Mouse (Mus musculus): Measurements from ENCODE around the gene Zbtb4.
A peak's percentile ranks its signal among the peaks of the same experiment; 100 is the strongest.

The Zbtb4 gene

DNA sequence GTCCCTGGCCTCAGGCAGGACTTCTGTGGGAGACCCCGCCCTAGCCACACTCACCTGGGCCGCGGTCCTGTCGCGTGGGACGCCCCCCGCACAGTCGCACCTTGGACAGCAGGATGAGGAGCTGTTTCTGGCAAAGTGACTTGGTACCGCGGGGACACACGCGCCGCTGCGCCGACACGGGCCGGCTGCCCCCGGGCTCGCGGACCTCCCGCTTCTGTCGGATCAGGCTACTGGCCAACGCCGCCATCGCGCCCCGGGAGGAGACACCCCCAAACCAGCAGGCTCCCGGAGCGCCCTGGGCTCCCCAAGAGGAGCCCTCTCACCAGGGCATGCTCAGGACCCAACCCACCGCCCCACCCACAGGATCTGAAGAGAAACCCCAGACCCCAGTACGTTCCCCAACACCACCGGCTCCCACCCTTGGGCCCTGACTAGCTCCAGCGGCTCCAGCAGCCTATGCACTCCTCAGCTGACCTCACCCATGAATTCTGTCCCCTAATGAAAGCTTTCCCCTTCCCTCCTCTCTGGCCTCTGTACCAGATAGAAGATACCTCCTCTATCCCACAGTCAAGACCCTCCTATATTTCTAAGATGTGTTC lies 35.8 kb downstream of the Zbtb4 start, which contains the start of gene Fgf11:
Fgf11 (minus strand) TSS at position 479 of the 599 bp plus-strand sequence.
- no peak for DNase-seq

DNA sequence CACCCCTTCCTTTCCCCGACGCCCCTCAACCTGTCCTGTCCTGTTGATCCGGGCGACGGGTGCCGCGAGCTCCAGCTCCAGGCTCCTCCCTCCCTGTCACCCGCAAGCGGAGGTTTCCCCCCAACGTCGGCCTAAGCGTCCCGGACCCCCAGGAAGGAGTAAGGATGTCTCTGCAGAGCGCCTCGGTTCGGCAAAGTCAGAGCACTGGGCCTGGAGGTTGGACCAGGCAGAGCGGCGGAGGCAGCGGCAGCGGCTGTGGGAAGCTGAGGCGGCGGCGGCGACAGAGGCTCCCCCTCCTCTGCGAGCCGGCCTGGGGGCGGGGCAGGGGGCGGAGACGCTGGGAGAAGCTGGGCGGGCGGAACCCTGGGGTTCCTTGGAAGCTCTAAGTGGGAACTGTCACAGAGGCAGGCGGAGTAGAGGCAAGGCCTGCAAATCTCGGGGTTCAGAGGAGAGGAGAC lies 37.0 kb downstream of the Zbtb4 start:
- DNase-seq = peak; percentile 48

DNA sequence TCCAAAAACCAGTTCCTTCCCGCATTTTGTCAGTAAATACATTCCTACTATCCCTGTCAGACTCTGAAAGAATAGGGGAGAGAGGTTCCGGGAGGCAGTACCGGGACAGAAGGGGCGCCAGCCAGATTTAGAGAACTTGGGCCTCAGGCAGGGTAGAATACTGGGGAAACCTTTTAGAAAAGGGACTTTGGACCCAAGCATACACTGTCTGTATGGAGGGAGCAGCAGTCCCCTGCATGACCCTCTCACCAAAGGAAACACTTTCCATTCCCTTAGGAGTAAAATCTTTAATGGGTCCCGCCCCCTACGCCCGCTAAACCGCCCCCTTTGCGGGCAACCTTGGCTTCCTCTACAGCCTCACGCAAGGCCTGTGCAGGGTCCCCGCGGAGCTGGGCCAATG lies 37.6 kb downstream of the Zbtb4 start:
- DNase-seq = no peak

DNA sequence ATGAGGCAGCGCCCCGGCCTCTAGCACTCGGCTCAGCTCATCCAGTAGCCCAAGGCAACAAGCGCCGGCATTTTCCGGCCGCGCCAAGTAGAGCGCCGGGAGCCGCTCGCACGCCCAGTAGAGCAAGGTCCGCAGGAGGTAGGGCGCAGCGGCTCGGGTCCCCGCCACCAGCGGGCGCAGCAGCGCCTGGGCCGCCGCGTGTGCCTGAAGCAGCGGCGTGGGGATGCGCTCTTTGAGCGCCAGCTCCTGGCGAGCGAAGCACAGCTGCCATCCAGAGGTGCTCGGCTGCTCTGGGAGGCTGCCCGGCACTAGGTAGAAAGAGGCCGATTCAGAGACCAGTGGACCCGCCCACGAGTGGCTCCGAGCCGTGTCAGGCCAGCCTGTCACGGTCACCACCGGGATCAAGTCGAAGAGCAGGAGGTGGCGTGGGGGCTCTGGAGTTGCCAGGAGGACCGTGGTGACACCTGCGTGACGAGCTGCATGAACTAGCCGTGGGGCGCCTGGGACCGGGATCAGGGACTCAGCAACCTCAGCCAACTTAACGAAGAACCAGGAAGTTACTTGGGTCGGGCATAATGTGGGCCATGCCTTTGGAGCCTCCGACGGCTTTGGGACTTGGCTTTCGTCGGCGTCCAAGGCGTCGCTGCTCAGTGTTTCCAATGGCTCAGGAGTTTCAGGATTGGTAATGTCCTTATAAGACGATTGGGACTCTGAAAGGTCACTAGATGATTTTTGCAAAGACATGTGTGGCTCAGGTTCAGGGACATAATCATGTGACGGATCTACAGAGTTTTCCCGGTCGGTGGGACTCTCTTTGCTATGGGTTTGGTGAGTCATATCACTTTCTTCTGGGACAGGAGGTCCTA lies 38.3 kb downstream of the Zbtb4 start:
- peak; percentile 44 for DNase-seq

DNA sequence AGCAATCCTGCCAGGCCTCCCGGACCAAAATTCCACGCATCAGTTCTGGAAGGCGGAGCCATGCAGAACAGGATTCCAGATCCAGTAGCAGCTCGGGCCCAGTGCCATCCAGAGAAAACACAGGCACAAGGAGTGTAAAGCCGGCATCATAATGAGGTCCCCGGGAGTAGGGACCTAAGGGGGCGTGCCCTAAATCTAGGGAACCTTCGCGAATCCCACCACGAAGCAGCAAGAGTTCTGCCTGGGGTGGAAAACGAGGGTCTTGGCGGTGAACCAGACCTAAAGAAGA lies 38.9 kb downstream of the Zbtb4 start:
- DNase-seq = no peak

DNA sequence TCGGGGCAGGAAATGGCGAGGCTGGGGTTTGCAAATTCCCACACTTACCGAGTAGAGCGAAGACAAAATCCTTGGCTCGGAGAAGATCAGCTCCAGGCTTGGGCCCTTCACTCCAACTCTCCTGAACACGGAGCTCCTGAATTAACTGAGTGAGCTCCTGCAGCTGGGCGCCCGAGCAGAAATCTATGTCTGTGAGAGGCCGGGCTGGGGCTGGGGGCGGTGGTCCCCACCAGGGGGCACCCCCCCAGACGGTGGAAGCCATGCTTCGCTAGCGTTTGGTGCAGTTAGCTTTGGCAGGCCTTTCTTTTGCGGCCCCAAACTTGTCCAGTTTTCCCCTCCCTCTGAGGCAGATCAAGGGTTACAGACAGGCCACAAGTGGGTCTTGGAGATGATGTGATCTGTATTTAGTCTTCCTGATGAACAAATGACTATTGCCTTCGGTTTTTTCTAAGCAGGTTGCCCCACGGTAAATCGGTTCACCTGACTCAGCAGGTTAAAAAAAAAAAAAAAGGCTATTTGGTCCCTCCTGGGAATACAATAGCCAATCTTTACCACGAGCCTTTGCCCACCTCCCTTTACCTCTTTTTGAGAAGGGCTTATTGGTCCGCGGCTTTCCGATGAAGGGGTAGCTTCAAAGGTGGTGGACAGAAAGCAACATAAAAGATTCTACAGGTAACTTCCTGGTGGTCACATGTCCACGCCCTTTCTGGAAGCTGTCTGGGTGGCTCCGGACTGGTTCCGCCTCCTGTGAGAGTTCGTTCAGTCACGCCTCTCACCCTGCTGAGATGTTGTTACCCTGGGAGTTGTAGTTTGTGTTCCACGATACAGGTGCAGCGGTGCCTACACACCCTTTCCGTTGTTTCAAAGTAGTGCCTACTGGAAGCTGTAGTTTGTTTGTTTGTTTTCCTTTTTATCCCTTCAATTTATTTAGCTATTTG lies 39.5 kb downstream of the Zbtb4 start, which contains the start of gene Tmem102:
Tmem102 (minus strand) TSS at position 653 of the 938 bp plus-strand sequence.
- DNase-seq = no peak

DNA sequence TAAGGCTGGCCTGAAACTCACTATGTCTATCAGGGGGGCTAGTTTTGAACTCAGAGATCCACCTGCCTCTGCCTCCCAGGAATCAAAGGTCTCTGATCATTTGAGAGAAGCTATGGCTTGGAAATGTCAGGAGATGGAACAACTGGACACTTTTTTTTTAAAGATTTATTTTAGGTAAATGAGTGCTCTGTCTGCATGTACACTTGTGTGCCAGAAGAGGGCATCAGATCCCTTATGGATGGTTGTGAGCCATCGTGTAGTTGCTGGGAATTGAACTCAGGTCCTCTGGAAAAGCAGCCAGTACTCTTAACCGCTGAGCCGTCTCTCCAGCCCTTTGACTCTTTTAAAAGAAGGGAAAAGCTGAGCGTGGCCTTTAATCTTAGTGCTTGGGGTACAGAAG lies 40.7 kb downstream of the Zbtb4 start:
- DNase-seq = no peak

DNA sequence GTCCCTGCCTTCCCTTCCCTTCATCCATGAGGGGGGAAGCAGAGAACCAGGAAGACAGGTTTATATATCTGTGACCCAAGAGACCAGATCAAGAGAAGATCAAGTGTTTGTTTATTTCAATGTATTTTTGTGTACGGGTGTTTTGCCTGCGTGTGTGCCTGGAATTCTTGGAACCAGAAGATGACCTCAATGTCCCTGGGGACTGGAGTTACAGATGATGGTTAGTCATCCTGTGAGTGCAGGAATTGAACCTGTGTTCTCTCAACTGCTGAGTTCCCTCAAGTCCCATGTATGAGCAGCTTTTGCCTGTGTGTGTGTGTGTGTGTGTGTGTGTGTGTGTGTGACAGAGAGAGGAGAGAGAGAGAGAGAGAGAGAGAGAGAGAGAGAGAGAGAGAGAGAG lies 41.9 kb downstream of the Zbtb4 start:
- no peak for DNase-seq

DNA sequence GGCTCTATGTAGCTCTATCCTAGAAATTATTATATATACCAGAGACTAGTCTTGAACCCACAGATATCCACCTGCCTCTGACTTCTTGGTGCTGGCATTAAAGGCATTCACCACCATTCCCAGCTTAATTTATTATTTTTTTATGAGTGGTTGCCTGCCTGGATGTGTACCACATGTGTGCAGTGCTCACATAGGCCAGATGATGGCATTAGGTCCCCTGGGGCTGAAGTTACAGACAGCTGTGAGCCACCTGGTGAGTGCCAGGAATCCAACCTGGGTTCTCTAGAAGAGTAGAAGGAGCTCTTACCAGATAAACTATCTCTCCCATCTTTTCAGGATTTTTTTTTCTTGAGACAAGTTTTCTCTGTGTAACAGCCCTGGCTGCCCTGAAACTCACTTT lies 44.6 kb downstream of the Zbtb4 start:
- DNase-seq = no peak

DNA sequence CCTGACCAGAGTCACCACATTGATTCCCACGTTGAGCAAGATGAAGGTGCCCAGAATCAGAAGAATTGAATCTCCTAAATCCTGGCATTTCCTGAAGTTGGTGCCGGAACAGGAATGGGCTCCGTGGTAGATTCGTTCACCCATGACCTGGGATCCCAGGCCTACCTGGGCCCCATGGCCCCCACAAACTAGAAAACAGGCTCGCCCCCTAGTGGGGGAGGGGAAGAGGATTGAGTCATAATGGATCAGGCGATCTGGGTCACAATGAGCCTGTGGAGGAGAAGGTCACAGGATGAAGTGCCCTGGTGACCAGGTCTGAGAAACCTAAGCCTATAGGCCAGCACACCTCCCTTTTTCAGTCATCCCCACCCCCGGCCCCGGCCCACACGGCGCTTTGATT lies 49.4 kb downstream of the Zbtb4 start, which contains the start of gene Gm39566:
Gm39566 (minus strand) TSS at position 144 of the 400 bp plus-strand sequence.
- DNase-seq = no peak

DNA sequence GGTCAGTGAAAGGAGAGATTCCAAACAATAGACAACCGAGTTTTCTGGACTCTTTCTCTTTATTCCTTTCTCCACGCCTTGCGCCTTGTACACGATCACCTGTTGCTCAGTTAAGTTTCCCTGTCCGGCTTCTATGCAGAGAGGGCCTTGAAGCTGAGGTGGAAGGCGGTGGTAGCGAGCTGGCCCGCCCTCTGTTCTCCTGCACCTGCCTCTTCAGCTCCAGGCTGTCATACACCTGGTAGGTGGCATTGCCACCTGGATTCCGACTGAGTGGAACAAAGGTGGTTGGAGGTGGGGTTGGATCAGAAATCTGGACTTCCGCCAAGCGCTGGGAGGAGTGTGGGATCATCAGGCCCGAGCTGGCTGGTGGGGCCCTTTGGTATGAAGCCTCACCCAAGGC lies 50.8 kb downstream of the Zbtb4 start:
- no peak for DNase-seq

DNA sequence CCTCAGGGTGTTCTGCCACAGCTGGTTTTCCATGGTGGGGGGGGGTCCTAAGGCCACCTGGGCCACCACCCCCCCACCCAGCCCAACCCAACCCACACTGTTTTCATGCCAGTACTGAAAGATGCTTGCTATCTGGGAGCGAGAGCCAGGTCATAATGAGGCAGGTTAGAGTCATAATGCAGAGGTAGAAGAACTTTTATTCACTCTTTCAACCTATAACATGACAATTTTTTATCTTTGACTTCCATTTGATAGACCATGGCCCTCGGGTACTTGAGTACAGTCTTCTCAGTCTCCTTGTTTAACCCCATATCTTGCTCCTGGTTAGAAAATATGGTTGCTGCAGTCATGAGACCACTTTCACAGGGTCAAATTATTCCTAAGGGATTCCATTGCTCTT lies 52.7 kb downstream of the Zbtb4 start, which contains the start of gene Spem2:
Spem2 (minus strand) TSS at position 101 of the 400 bp plus-strand sequence.
- DNase-seq = no peak

DNA sequence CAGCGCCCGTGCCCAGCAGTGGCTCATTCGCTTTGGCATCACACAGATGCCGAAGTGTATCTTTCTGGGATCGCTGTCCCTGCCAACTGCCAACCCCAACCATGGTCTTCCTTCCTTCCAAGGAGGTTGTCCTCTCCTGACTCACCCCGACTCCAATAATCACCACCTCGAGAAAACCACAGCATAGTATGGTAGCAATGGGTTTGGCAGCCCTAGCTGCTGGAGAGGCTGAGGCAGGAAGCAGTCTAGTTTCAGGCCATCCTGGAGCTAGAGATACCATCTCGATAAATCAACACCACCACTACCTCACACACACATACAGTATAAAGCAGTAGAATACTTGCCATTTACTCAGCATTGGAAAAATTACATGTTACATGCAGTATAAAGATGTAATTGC lies 53.2 kb downstream of the Zbtb4 start:
- DNase-seq = no peak

DNA sequence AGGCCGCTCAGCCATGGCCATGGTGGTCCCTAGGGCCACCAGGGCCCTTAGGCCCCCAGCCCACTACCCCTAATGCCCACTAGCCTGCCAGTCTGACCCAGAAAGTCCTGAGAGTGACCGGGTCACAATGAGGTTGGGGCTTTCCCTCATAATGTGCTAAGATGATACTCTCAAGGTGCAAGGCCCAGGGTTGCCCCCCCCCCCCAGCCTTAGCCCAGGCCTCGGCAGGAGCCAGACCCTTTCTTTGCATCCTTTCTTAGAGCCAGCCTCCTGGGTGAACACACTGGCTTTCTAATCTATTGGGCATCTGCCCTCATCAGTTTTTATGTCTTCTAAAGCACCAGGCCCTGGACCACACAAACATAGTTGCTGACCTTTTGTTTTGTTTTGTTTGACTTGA lies 56.4 kb downstream of the Zbtb4 start, which contains the start of gene Spem1:
Spem1 (minus strand) TSS at position 101 of the 400 bp plus-strand sequence.
- no peak for DNase-seq

DNA sequence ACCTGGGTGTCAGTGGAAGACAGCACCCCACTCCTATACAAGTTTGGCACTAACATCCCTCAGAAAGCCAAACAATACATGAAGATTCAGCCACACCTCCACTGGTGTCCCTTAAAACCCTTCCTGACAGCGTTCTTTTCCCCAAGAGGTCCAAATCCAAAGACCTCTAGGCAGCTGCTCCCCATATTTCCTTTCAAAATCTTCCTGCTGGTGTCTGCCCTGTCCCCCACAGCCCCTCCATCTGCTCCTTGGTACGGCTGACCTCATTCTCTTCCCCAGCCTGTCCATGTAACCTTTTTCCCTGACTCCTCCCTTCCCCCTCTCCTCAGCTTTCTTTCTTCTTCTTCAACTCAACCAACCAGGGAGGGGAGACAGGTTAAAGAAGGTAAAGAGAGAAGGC lies 57.7 kb downstream of the Zbtb4 start:
- no peak for DNase-seq

DNA sequence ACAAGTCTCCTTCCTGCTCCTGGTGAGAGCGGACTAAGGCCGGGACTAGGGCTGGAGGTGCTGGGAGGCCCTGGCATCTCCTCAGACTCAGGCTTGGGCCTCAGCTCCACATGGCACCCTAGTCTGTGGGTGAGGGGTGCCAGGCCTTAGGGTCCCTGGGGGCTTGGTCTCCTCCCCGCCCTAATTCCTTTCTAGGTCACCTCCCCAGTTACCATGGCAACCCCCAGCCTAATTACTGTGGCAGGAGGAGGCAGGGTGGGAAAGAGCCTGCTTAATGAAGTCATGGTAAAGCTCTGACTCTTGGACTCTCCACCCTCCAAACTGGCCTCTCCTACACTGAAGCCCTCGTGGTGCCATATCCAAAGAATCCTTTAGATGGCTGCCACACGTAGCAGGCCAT lies 63.1 kb downstream of the Zbtb4 start:
- no peak for DNase-seq

DNA sequence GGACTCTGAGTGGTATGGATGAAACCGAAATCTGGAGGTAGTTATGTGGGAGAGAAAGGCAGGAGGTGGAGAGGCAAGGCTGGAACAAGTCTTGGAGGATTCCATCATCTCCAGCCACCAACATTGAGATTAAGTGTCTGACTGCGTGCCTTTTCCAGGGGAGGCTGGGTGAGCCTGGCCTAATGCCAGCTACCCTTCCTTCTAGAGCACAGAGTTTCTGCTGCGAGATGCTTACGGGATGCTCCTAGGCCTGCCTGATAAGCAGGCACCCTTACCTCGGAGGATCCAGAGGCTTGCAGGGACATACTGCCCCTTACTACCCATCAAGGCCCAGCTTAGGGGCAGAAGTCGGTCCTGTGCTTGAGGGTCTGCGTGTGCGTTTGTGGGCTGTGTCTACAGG lies 67.8 kb downstream of the Zbtb4 start:
- DNase-seq = no peak

Measured in cerebellum, adult 8-10 months (tissue).